Mouse (Mus musculus): ENCODE measurements around the gene Psmd1.

GRCm38 (mm10) chr1:86056284-86056683 is 7.9 kb upstream of the Psmd1 start:
- no peak for TF ChIP-seq CTCF (IDR thresholded peaks at IDR 0.05; ENCODE audit: extremely low read depth, insufficient read depth, low read length)
- TF ChIP-seq POLR2A (IDR thresholded peaks at IDR 0.05; ENCODE audit: extremely low read depth, insufficient read depth, low read length) = no peak
